Mouse (Mus musculus): ENCODE results near the gene Csrp1. TPM values are rescaled to one million over a fixed set of nuclear protein-coding genes. Genes with fewer than 3 reads are reported as not detected.

The Csrp1 gene
- total and polyA plus RNA-seq, 2 experiments from 2014 or later: 33.0 to 95.2 TPM

DNA sequence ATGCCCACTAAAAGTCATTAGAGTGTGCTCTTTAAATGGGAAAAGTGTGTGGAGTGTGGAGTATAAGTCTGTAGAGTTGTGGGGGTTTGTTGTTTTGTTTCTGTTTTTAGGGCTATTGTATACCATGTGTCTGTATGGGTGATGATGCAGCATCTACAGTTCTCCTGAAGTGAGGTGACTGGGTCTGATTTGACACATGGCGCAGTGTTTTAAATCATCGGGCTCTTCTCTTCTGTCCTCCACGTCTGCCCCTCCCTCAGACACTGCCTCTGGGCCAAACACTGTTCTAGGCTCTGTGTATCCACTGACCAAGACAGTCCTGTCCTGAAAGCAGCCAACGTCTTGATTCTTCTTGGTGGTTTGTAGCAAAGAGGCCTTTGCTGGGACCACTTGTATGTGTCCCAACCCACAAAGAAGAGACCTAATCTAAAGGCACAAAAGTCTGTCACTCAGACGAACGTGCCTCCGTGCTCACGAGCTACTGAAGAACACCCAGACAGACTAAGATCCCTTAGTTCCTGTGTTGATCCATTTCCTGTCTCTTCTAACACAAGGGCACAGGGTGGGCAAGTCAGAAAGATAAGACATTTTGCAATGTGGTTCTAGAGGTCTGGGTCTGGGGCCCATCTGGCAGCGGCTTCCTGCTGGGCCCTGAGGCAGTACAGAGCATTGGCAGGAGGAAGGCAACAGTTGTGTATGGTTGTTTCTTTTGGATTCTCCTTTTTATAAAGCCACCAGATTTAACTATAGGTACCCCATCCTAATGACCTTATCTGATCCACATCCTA lies 5.6 kb upstream of the Csrp1 start:
- H3K9ac ChIP-seq (replicated peaks; ENCODE audit: low read length): no peak overlapping the region
- H3K4me3 ChIP-seq (ENCODE audit: low read length): no peak overlapping the region
- DNase-seq (ENCODE audit: low spot score): no peak
- no peaks in the 10 kb centered on the region for H3K36me3 ChIP-seq (ENCODE audit: insufficient read depth, low read length)
- H3K9me3 ChIP-seq (ENCODE audit: low read length): no peaks in the 10 kb centered on the region
- WGBS: 87% methylated on average over 9 of the region's 9 CpGs
- no peak overlapping the region for H3K27ac ChIP-seq
- no peak overlapping the region for H3K4me2 ChIP-seq (ENCODE audit: low read depth, low read length)
- H3K27me3 ChIP-seq (ENCODE audit: insufficient read depth, low read length): no peaks in the 10 kb centered on the region
- no peak for TF ChIP-seq CTCF (IDR thresholded peaks at IDR 0.05; ENCODE audit: low read depth)
- no peak for ATAC-seq
- no peaks in the 10 kb centered on the region for H3K4me1 ChIP-seq (ENCODE audit: insufficient read depth, low read length)

DNA sequence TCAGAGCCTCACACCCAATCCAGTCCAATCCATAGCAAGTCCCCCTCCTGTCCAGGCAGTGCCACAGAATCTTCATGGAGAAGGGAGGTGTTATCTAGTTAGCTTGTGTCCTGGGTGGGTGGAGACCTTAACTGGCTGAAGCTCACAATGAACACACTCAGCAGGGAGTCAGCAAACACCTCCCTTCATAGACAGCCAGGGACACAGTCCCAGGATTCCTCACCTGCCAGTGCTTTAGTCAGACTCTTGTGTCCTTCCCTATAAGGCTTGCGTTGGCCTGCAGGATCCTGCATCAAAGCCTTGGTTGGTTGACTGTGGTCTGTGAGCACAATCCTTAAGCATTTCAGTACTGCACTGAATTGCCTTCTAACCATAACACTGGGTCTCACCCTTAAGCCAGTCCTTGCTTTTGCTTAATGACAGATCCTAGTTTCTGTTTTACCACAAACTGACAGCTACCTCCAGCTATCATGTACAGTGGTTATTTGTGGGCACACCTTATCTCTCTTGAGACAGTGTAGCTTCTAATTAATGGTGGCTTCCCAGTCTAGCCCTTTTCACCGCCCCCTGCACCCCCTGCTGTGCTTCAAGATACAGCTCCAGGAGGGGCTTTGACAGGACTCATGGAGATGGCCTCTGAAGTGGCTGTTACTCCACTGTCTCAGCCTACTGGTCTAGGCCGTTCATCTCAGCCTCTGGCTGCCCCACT lies 4.8 kb upstream of the Csrp1 start:
- no peak for TF ChIP-seq CTCF (IDR thresholded peaks at IDR 0.05; ENCODE audit: low read depth)
- no peak overlapping the region for H3K4me2 ChIP-seq (ENCODE audit: low read depth, low read length)
- no peaks in the 10 kb centered on the region for H3K27me3 ChIP-seq (ENCODE audit: insufficient read depth, low read length)
- ATAC-seq (no peak), DNase-seq (ENCODE audit: low spot score) (no peak)
- 71% methylated on average over 3 of the region's 3 CpGs for WGBS
- no peak overlapping the region for H3K9ac ChIP-seq (replicated peaks; ENCODE audit: low read length)
- H3K36me3 ChIP-seq (ENCODE audit: insufficient read depth, low read length): no peaks in the 10 kb centered on the region
- no peaks in the 10 kb centered on the region for H3K4me1 ChIP-seq (ENCODE audit: insufficient read depth, low read length)
- H3K9me3 ChIP-seq (ENCODE audit: low read length): no peaks in the 10 kb centered on the region
- no peak overlapping the region for H3K27ac ChIP-seq
- H3K4me3 ChIP-seq (ENCODE audit: low read length): no peak overlapping the region

DNA sequence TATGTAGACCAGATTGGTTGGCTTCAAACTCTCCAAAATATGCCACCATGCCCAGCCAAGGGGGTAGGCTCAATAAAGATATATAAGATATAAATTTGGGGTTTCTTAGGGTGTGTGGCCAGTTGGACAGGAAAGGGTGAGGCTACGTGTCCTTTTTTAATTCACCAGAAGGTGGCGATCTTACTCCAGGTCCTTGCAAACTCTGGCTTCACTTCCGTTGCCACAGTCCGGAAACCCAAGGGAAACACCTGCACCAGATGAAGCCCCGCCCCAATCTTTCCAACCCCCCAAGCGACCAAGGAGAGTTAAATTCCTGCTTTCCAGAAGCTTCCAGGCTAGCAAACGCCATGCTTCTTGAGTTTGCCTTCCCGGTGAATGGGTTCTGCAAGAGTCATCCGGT lies 375 bp upstream of the Csrp1 start:
- ATAC-seq: peak; percentile 76
- Histone ChIP-seq H3K4me2 (ENCODE audit: low read depth, low read length) (no peak overlapping the region), H3K36me3 (ENCODE audit: insufficient read depth, low read length) (no peaks in the 10 kb centered on the region), H3K4me1 (ENCODE audit: insufficient read depth, low read length) (no peaks in the 10 kb centered on the region), H3K9ac (replicated peaks; ENCODE audit: low read length) (no peak overlapping the region), H3K27ac (no peak overlapping the region), H3K9me3 (ENCODE audit: low read length) (no peaks in the 10 kb centered on the region), H3K4me3 (ENCODE audit: low read length) (no peak overlapping the region), H3K27me3 (ENCODE audit: insufficient read depth, low read length) (no peaks in the 10 kb centered on the region)
- DNase-seq (ENCODE audit: low spot score): peak; percentile 84
- 21% methylated on average over 9 of the region's 9 CpGs for WGBS
- peak; percentile 85 for TF ChIP-seq CTCF (IDR thresholded peaks at IDR 0.05; ENCODE audit: low read depth)

DNA sequence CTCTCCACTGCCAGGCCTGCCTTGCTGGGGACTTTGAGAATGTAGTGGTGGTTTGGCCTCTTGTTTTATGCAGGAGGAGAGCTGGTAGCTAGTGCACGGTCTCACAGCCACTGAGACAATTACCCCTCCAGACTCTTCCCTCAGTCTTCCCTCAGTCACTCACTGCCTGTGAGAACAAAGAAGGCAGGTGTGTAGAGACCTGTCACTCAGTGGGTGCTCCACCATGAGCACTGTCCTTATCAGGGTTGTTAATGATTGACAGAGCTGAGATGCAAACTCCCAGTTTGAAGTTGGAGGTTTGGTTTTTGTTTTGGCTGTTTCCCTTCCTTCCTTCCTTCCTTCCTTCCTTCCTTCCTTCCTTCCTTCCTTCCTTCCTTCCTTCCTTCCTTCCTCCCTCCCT lies 3.2 kb downstream of the Csrp1 start:
- no peak overlapping the region for H3K27ac ChIP-seq
- H3K27me3 ChIP-seq (ENCODE audit: insufficient read depth, low read length): no peaks in the 10 kb centered on the region
- no peak for ATAC-seq
- H3K4me1 ChIP-seq (ENCODE audit: insufficient read depth, low read length): no peaks in the 10 kb centered on the region
- DNase-seq (ENCODE audit: low spot score): no peak
- WGBS: 61% methylated on average over 1 of the region's 1 CpGs
- H3K9me3 ChIP-seq (ENCODE audit: low read length): no peaks in the 10 kb centered on the region
- no peak overlapping the region for H3K4me3 ChIP-seq (ENCODE audit: low read length)
- no peaks in the 10 kb centered on the region for H3K36me3 ChIP-seq (ENCODE audit: insufficient read depth, low read length)
- H3K9ac ChIP-seq (replicated peaks; ENCODE audit: low read length): no peak overlapping the region
- H3K4me2 ChIP-seq (ENCODE audit: low read depth, low read length): no peak overlapping the region
- TF ChIP-seq CTCF (IDR thresholded peaks at IDR 0.05; ENCODE audit: low read depth): no peak

DNA sequence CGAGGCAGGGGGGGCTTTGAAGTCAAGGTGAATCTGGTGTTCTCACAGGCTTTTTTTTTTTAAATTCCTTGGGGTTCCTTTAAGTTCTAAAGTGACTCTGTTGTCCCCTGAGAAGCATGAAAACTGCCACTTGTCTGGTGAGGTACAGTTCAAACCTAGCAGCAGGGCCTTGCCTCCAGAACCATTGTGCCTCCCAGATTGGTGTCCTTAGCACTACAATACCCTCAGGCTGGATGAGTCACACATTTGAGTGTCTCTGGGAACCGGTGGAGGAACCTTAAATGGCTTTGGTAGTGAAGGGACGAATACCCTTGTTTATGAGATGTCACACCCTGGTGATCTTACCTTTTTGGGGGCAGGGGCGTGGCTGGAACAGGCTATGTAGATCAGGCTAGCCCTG lies 4.3 kb downstream of the Csrp1 start:
- H3K27me3 ChIP-seq (ENCODE audit: insufficient read depth, low read length): no peaks in the 10 kb centered on the region
- DNase-seq (ENCODE audit: low spot score): no peak
- no peaks in the 10 kb centered on the region for H3K4me1 ChIP-seq (ENCODE audit: insufficient read depth, low read length)
- H3K36me3 ChIP-seq (ENCODE audit: insufficient read depth, low read length): no peaks in the 10 kb centered on the region
- H3K4me3 ChIP-seq (ENCODE audit: low read length): no peak overlapping the region
- no peak for TF ChIP-seq CTCF (IDR thresholded peaks at IDR 0.05; ENCODE audit: low read depth)
- H3K27ac ChIP-seq: no peak overlapping the region
- no peak for ATAC-seq
- H3K4me2 ChIP-seq (ENCODE audit: low read depth, low read length): no peak overlapping the region
- 73% methylated on average over 4 of the region's 4 CpGs for WGBS
- no peak overlapping the region for H3K9ac ChIP-seq (replicated peaks; ENCODE audit: low read length)
- no peaks in the 10 kb centered on the region for H3K9me3 ChIP-seq (ENCODE audit: low read length)

DNA sequence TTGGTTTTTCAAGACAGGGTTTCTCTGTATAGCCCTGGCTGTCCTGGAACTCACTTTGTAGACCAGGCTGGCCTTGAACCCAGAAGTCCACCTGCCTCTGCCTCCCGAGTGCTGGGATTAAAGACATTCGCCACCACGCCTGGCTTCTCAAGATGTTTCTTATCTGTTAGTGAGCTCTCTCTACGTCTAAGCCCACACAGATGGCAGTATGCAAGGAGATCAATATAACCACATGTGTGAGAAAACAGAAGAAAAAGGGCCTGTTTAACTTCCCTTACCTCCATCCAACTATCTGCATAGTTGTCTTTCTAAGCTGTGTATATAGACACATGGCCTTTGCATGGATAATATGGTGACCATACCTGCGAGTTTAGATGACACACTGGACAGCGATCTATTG lies 5.5 kb downstream of the Csrp1 start:
- no peak overlapping the region for H3K9ac ChIP-seq (replicated peaks; ENCODE audit: low read length)
- H3K27ac ChIP-seq: no peak overlapping the region
- H3K27me3 ChIP-seq (ENCODE audit: insufficient read depth, low read length): no peaks in the 10 kb centered on the region
- ATAC-seq (no peak), DNase-seq (ENCODE audit: low spot score) (no peak)
- H3K4me1 ChIP-seq (ENCODE audit: insufficient read depth, low read length): no peaks in the 10 kb centered on the region
- H3K36me3 ChIP-seq (ENCODE audit: insufficient read depth, low read length): no peaks in the 10 kb centered on the region
- 93% methylated on average over 6 of the region's 6 CpGs for WGBS
- no peak overlapping the region for H3K4me3 ChIP-seq (ENCODE audit: low read length)
- TF ChIP-seq CTCF (IDR thresholded peaks at IDR 0.05; ENCODE audit: low read depth): no peak
- H3K9me3 ChIP-seq (ENCODE audit: low read length): no peaks in the 10 kb centered on the region
- no peak overlapping the region for H3K4me2 ChIP-seq (ENCODE audit: low read depth, low read length)

DNA sequence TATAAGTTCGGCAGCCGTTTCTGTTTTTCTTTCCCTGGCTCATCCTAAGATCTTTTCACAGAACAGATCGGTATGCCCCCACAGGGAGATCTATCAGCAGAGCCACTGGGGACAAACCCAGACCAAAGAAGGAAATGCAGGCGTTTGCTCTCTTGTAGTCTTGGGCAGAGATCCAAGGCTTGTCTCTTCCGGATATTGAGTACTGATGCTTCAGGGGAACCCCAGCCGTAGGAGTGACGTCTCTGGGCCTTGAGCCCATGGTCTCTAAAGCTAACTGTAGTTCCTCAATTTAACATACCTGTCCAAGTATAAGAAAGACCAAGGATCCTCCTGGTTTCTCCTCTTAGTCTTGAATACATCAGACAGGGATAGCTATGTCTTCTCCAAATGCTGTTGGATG lies 6.1 kb downstream of the Csrp1 start:
- no peak for TF ChIP-seq CTCF (IDR thresholded peaks at IDR 0.05; ENCODE audit: low read depth)
- H3K4me2 ChIP-seq (ENCODE audit: low read depth, low read length): no peak overlapping the region
- H3K9me3 ChIP-seq (ENCODE audit: low read length): no peaks in the 10 kb centered on the region
- no peaks in the 10 kb centered on the region for H3K36me3 ChIP-seq (ENCODE audit: insufficient read depth, low read length)
- H3K27me3 ChIP-seq (ENCODE audit: insufficient read depth, low read length): no peaks in the 10 kb centered on the region
- H3K27ac ChIP-seq: no peak overlapping the region
- H3K4me3 ChIP-seq (ENCODE audit: low read length): no peak overlapping the region
- ATAC-seq (no peak), DNase-seq (ENCODE audit: low spot score) (no peak)
- H3K9ac ChIP-seq (replicated peaks; ENCODE audit: low read length): no peak overlapping the region
- no peaks in the 10 kb centered on the region for H3K4me1 ChIP-seq (ENCODE audit: insufficient read depth, low read length)
- WGBS: 47% methylated on average over 7 of the region's 7 CpGs

Measured in hindbrain, postnatal 0 days (tissue).